ENCODE assay signal across 8 mouse cellular contexts in the genomic region with DNA sequence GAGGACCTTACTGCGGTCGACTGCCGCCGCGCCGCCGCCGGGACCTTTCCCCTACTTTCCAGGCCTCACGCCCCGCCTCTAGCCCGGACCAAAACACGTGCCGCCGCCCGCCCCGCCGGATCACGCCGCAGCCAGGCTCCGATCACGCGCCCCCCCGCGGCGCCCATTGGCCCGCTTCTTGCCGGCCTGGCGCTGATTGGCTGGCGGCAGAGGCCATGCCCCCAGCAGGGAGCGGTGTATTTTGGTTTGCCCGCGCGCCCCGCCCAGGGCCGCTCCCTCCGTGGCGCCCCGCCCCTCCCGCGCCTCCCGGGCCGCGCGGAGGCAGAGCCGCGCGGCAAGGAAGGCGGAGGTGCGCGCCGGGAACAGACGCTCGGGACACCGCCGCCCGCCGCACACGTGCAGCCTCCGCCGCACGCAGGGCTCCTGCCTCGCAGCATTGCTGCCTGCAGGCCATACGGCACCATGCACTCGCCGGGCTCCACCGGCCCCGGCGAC. TPM values are rescaled to one million over a fixed set of nuclear protein-coding genes. Genes with fewer than 3 reads are reported as not detected.
DNase-seq lines count a peak whose midpoint lies in the region; ATAC-seq lines count a peak whose summit lies in the region.

A gene (plus strand): TSS at position 212 of the 495 bp plus-strand sequence.

- no peaks in the 10 kb centered on the region for H3K9me3 ChIP-seq in heart, embryonic 13.5 days
- no peaks in the 10 kb centered on the region for H3K9me3 ChIP-seq in liver, embryonic 12.5 days (replicated peaks)
- H3K9me3 ChIP-seq in stomach, embryonic 15.5 days: no peaks in the 10 kb centered on the region

- H3K4me2 ChIP-seq in heart, embryonic 13.5 days: peak within 1 kb of the TSS; percentile 73
- H3K4me2 ChIP-seq in liver, embryonic 12.5 days: peak within 1 kb of the TSS; percentile 88
- peak within 1 kb of the TSS; percentile 69 for H3K4me2 ChIP-seq in stomach, embryonic 15.5 days

- peak within 1 kb of the TSS; percentile 97 for H3K4me3 ChIP-seq in heart, embryonic 13.5 days
- peak within 1 kb of the TSS; percentile 91 for H3K4me3 ChIP-seq in liver, embryonic 12.5 days
- peak within 1 kb of the TSS; percentile 93 for H3K4me3 ChIP-seq in stomach, embryonic 15.5 days (replicated peaks)

- peak; percentile 71 for ATAC-seq in erythroid progenitor cell, adult 5-6 weeks (replicated peaks; ENCODE audit: low FRiP score, poor library complexity, severe bottlenecking)
- ATAC-seq in heart, embryonic 13.5 days (ENCODE audit: extremely low read depth, insufficient number of reproducible peaks, low FRiP score, low TSS enrichment): peak; percentile 89
- peak; percentile 80 for ATAC-seq in liver, embryonic 12.5 days
- peak; percentile 94 for ATAC-seq in stomach, embryonic 15.5 days (ENCODE audit: insufficient read depth, low FRiP score, low read depth)

- H3K27me3 ChIP-seq in heart, embryonic 13.5 days (replicated peaks): no peaks in the 10 kb centered on the region
- no peaks in the 10 kb centered on the region for H3K27me3 ChIP-seq in liver, embryonic 12.5 days (replicated peaks)
- H3K27me3 ChIP-seq in stomach, embryonic 15.5 days (replicated peaks): no peaks in the 10 kb centered on the region

- peaks cover 60% of the 10 kb centered on the region for H3K4me1 ChIP-seq in heart, embryonic 13.5 days
- peaks cover 88% of the 10 kb centered on the region for H3K4me1 ChIP-seq in liver, embryonic 12.5 days
- H3K4me1 ChIP-seq in stomach, embryonic 15.5 days: peaks cover 18% of the 10 kb centered on the region

- peaks cover 29% of the 10 kb centered on the region for H3K36me3 ChIP-seq in heart, embryonic 13.5 days
- H3K36me3 ChIP-seq in liver, embryonic 12.5 days: peaks cover 29% of the 10 kb centered on the region
- H3K36me3 ChIP-seq in stomach, embryonic 15.5 days: peaks cover 18% of the 10 kb centered on the region; the same call in 1 of the 2 replicates

- peak within 1 kb of the TSS; percentile 99 for H3K27ac ChIP-seq in heart, embryonic 13.5 days (replicated peaks)
- H3K27ac ChIP-seq in liver, embryonic 12.5 days: peak within 1 kb of the TSS; percentile 99
- H3K27ac ChIP-seq in stomach, embryonic 15.5 days: peak within 1 kb of the TSS; percentile 98

- peak; percentile 98 for DNase-seq in CD4-positive helper T cell, adult 2 months (ENCODE audit: low read depth, low spot score)
- peak; percentile 88 for DNase-seq in brain, embryonic 18.5 days (ENCODE audit: low read depth, low spot score)
- DNase-seq in kidney, postnatal 10 days: peak; percentile 99
- DNase-seq in natural killer cell, adult 2 months (ENCODE audit: low spot score in 2 of 2): peak; percentile 94 to 96

- H3K9ac ChIP-seq in heart, embryonic 13.5 days: peak within 1 kb of the TSS; percentile 99
- peak within 1 kb of the TSS; percentile 96 for H3K9ac ChIP-seq in liver, embryonic 12.5 days
- H3K9ac ChIP-seq in stomach, embryonic 15.5 days: peak within 1 kb of the TSS; percentile 94

- WGBS in heart, embryonic 13.5 days: under 1% methylated on average over 66 of the region's 68 CpGs
- under 1% methylated on average over 65 of the region's 68 CpGs for WGBS in liver, embryonic 12.5 days (ENCODE audit: insufficient replicate concordance)
- WGBS in stomach, embryonic 15.5 days: under 1% methylated on average over 52 of the region's 68 CpGs

RNA-seq across cellular contexts. Expression of the gene that starts here (rescaled TPM):
- 30.6 and 40.0 TPM in 2 replicates for total RNA-seq in erythroid progenitor cell, adult 5-6 weeks (2015; ENCODE audit: low replicate concordance)
- 46.6 and 52.6 TPM in 2 replicates for total RNA-seq in erythroid progenitor cell, adult 5-6 weeks (2017; ENCODE audit: low replicate concordance)
- 16.8 and 17.5 TPM in 2 replicates for polyA plus RNA-seq in heart, embryonic 13.5 days (2015; fragmentation: Nextera tagmentation; extraction: Ambion mirVana)
- polyA plus RNA-seq in liver, embryonic 12.5 days (2016; fragmentation: Nextera tagmentation; extraction: Ambion mirVana): 9.2 and 10.6 TPM in 2 replicates
- 11.2 and 12.0 TPM in 2 replicates for polyA plus RNA-seq in stomach, embryonic 15.5 days (2015; fragmentation: Nextera tagmentation; extraction: Ambion mirVana)

Comparison
In these comparisons a context has a peak if more than half of its experiments do, and no peak if none do; other contexts are left out.
1. Peak in every context shown above with its lines: DNase-seq, ATAC-seq, H3K4me3 ChIP-seq and H3K27ac ChIP-seq.